Mouse (Mus musculus): ENCODE measurements around the gene Umps.

GRCm38 (mm10) chr16:33946021-33946420 is 20.8 kb downstream of the Umps start:
- TF ChIP-seq POLR2A (IDR thresholded peaks at IDR 0.05; ENCODE audit: low read depth, low read length) = no peak
- no peak for TF ChIP-seq CTCF (IDR thresholded peaks at IDR 0.05; ENCODE audit: borderline replicate concordance, insufficient read depth, low read length)

Data from embryonic fibroblast, embryonic 13.5 days (primary cell).